Mouse (Mus musculus): ENCODE measurements around the gene Cd320. TPM values are rescaled to one million over a fixed set of nuclear protein-coding genes. Genes with fewer than 3 reads are reported as not detected.
"Not testable (repeated sequence)": the region's sequence is repeated elsewhere in the genome, so short reads cannot be mapped to it uniquely, and the experiment has no call there.

The Cd320 gene
- total RNA-seq, 1 experiment from 2014 or later, result 20.2 TPM

DNA sequence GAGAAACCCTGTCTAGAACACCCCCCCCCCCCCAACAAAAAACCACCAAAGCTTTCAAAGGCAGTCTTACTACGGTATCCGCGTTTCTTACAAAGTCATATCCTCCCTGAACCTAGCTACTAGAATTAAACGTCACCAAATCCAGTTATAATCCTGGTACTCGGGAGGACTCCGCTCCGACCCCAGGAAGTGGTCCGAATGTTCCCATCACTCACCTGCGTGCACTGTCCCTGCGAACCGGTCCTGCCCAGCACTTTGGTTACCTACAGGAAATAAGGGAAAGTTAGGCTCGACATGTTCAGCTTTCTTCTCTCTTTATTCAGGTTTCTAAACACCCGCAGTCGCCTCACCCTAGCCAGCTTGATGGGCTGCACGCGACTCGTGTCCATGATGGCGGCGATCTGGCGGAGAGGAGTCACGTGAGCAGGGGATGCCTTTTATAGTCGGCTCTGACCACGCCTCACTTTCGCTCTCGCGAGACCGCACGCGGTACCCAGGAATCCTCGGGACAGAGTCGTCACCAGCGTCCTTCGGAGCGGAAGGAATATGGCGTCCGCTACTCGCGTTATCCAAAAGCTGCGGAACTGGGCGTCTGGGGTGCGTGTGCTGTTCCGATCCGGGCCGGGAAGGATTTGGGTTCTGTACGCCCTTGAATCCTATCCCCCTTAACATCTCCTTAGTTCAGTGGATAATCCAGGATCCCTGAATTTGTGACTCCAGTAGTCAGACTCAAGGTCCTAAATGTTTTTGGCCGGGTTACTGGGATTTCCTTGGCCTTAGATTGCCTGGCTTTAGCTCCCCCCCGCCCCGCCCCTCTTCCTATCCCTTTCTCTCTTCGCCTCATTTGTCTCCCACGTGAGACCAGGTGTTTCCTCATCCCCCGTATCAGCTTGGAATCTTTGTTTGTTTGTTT is 18.6 kb upstream of the Cd320 start, which contains the start of the genes Rps28 and Ndufa7:
Rps28 (minus strand) TSS at position 479 of the 913 bp plus-strand sequence.
Ndufa7 (plus strand) TSS at position 489 of the 913 bp plus-strand sequence.
- ATAC-seq (replicated peaks; ENCODE audit: low read depth, poor library complexity, severe bottlenecking), result peak; percentile 94

DNA sequence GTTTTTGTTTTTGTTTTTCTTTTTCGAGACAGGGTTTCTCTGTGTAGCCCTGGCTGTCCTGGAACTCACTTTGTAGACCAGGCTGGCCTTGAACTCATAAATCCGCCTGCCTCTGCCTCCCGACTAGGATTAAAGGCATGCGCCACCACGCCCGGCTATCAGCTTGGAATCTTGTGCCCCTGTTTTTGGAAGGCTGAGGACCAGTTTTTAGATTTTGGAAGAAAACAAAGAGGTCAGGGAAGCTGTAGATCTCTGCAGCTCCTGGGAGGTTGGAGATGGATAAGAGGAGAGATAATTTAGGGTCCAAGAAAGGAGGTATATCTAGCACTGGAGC is 17.9 kb upstream of the Cd320 start:
- ATAC-seq (replicated peaks; ENCODE audit: low read depth, poor library complexity, severe bottlenecking), result not testable (repeated sequence)

DNA sequence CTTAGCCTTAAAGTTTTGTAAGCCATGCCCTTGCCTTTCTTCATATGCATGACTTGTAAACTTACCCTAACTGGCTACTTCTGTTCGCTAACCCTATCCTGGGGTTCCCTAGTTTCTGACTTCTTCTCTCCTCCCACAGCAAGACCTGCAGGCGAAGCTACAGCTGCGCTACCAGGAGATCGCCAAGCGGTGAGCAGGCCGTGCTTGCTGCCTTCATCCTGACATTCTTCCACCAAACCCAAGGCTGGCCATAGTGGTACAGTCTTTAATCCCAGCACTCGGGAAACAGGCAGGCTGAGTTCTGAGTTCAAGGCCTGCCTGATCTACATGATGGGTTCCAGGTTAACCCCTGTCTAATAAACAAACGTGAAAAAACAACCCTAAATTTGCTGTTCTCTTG is 17.4 kb upstream of the Cd320 start:
- no peak for ATAC-seq (replicated peaks; ENCODE audit: low read depth, poor library complexity, severe bottlenecking)

DNA sequence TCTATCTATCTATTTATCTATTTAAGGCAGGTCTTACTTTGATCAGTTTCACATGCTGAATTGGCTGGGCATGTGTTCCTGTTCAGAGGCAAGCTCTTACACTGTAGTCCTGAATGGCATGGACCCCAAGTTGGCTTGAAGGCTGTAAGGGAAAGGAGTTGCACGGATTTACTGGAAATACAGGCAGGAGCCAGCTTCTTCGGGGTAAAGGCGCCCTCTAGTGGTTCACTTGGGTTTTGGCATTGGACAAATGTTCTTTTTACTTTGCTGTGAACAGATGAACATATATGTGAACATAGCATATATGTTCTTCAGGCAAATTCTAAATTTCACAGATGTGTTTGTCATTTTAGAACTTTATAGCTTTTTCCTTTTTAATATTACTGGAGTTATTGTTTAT is 16.0 kb upstream of the Cd320 start:
- peak; percentile 57 for ATAC-seq (replicated peaks; ENCODE audit: low read depth, poor library complexity, severe bottlenecking)

DNA sequence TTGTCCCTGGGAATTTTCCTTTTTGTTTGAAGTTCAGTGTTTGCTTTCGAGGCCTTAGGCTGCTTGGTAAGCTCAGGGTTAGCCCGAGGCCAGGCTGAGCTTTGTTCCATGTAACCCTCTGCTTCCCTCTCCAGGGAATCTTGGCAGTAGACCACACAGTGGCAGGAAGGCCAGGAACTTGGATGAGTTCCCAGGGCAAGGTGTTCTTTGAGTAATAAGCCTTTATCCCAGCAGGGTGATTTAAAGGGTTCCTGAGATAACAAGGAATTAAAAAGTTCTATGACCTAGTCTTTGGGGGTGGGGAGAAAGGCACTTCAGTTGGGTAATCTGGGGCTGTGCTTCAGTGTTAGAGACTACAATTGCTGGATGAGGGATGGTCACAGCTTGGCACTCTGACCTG is 14.0 kb upstream of the Cd320 start:
- no peak for ATAC-seq (replicated peaks; ENCODE audit: low read depth, poor library complexity, severe bottlenecking)

DNA sequence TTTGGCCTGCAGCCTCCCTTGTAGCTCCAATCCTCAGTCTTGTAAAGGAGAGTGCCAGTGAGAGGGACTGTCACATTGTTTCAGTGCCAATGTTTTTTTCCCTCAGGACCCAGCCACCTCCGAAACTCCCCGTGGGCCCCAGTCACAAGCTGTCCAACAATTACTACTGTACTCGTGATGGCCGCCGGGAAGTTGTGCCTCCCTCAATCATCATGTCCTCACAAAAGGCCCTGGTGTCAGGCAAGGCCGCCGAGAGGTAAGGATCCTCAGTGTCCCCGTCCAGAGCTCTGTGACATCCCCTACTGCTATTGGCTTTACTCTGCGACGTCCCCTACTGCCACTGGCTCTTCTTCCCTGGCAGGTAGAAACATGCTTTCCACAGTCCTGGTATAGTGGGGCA is 13.3 kb upstream of the Cd320 start:
- no peak for ATAC-seq (replicated peaks; ENCODE audit: low read depth, poor library complexity, severe bottlenecking)

DNA sequence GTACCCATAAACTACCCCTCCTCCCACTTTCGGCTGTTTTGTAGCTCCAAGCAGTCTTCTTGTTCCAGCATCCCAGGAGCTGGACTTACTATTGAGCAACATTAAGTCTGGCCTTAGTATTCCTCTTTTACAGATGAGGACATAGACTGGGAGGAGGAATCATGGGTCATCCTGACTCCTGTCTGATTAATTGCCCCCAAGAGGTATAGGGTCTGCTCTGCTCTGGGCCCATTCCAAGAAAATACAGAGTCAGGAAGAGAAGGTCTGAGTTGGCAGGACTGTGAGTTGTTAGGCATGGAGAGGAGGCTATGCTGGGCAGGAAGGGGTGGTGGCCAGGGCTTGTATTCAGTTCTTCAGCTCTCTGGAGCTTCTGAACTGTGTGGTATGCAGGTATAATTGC is 1.3 kb downstream of the Cd320 start:
- no peak for ATAC-seq (replicated peaks; ENCODE audit: low read depth, poor library complexity, severe bottlenecking)

DNA sequence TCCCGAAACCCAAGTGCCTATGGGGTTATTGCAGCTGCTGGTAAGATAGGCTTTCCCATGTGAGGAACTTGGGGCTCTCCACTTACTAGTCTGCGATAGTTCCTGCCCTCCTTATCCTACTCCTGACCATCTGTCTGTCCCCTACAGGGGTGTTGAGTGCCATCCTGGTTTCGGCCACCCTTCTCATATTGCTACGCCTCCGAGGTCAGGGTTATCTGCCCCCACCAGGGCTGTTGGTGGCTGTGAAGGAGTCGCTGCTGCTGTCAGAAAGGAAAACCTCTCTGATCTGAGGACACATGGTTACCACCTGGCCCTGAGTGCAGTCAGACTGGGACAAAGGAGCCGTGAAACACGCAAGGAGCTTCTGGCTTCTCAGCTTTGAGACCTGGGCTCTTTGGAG is 5.2 kb downstream of the Cd320 start:
- no peak for ATAC-seq (replicated peaks; ENCODE audit: low read depth, poor library complexity, severe bottlenecking)

DNA sequence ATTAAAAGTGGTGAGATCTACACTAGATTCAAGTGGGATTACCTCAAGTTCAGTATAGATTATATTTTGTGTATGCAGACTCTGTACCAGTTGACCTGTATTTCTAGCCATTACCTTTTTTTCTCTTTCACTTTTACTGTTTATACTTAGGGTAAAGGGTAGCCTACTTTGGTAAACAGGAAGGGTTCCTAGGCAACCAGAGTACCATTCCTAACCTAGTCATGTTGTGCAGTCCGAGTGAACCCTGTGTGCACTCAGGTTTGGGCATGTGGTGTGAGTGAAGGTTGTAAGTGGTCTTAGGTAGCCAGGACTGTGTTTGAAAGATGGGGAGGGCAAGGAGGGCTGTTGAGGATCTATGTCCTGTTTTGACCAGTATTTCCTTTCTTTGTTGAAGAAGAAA is 8.4 kb downstream of the Cd320 start:
- no peak for ATAC-seq (replicated peaks; ENCODE audit: low read depth, poor library complexity, severe bottlenecking)

DNA sequence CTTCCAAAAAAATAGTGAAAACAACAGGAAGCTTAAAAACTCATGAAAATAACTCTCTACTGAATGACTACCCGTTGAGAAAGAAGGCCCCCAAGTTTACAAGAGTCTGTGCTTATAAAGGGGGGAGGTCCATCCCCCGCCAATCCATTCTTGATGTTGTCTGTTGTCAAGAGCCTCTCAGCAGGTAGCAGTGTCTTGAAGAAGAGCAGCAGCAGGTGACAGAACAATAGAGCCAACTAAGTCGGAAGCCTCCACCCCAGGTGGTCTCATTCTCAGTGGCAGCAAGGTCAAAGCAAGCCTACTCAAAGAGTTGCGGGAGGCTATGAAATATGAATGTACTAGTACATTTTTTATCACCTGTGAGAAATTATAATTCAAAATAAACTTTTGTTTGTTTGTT is 14.9 kb downstream of the Cd320 start:
- no peak for ATAC-seq (replicated peaks; ENCODE audit: low read depth, poor library complexity, severe bottlenecking)

DNA sequence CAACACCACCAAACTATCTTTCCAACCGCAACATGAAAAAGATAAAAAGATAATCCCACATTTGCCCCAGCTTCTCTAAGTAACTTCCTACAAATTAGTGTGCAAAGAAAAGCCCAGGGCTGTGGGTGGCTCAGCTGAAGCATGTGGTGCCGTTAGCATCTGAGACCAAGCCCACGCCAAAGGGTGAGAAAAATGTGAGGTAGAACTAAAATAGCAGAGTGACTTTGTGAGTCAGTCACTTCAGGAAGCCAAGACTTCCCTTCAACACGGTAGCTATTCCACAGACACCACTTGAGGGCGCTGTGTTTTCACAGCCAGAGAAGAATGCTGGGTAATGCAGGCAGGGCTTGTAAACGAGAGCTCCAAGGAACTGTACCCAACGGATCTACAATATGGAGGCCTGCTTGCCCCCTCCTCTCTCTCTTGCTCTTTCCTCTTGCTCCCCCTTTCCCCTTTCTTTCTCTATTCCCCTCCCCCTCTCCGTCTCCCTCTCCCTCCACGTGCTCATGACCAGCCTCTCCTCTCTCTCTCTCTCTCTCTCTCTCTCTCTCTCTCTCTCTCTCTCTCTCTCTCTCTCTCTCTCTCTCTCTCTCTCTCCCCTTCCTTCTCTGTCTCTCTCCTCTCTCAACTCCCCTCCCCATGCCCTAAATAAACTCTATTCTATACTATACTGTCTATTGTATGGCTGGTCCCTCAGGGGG is 22.6 kb downstream of the Cd320 start:
- peak; percentile 99 for ATAC-seq (replicated peaks; ENCODE audit: low read depth, poor library complexity, severe bottlenecking)

DNA sequence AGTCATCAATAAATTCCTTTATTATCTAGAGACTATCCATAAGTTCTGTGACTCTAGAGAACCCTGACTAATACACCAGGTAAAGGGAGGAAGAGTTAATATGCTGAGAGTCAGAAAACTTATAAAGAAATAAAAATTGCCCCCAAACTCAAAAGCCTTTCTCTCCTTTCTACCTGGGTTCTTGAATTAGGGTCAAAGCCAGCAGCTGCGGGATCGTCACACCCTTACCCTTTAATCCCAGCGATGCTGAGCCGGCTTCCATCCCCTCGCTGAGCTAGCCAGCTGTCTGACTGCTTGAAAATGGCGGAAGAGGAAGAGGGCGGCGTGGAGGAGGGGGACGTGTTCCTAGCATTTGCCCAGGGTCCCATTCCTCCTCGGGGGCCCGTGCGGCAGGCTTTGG is 30.6 kb downstream of the Cd320 start, which contains the start of gene Gm7029:
Gm7029 (plus strand) TSS at position 301 of the 400 bp plus-strand sequence.
- not testable (repeated sequence) for ATAC-seq (replicated peaks; ENCODE audit: low read depth, poor library complexity, severe bottlenecking)

DNA sequence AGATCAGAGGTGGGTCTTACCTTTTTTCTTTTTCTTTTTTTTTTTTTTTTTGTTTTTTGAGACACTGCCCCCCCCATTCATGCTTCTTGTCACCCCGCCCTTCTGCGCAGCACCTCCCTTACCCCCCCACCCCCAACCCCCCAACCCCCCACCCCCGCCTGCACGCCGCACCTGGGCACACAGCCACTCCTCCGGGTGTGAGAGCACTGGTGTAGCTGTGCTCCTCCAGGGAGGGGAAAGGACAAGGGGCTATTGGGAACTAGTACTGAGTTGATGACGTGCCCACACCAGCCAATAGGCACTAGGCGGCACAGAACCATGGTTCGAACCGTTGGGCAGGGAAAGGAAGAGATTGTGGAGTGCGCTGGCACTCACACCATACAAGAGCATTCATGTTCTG is 31.5 kb downstream of the Cd320 start:
- ATAC-seq (replicated peaks; ENCODE audit: low read depth, poor library complexity, severe bottlenecking), result no peak

DNA sequence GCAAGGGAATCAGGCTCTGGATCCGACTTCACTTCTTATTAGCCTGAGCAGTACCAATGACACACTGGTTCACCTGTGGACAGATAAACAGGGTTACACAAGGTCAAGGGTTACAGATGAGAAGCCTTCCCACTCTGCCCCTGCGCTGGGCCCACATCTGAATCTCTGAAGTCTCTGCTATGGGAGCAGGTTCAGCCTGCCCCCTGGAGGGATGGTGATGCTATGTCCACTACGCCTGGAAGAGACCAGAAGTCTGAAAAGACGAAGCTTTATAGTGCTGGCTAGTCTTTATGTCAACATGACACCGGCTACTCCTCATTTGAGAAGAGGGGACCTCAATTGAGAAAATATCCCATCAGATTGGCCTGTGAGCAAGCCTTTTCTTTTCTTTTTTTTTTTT is 32.9 kb downstream of the Cd320 start:
- peak; percentile 52; the same call in 1 of the 2 replicates for ATAC-seq (replicated peaks; ENCODE audit: low read depth, poor library complexity, severe bottlenecking)

DNA sequence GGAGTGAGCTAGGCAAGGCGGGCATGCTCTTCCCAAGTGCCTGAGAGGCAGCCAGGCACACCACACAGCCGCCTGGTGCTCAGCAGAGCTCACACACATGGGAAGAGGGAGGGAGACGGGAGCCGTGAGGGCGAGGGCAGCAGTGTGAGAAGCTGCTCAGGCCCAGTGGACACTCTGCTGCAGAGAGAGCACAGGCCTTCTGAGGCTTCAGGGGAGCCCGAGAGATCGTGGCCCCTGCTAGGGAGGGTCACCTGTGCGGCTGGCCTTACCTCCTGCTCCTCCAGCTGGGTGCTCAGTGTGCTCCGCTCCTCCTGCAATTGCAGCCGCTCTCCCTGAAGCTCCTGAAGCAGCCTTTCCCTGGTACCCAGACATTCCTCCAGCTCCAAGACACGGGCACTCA is 41.4 kb downstream of the Cd320 start:
- ATAC-seq (replicated peaks; ENCODE audit: low read depth, poor library complexity, severe bottlenecking), result not testable (repeated sequence)

DNA sequence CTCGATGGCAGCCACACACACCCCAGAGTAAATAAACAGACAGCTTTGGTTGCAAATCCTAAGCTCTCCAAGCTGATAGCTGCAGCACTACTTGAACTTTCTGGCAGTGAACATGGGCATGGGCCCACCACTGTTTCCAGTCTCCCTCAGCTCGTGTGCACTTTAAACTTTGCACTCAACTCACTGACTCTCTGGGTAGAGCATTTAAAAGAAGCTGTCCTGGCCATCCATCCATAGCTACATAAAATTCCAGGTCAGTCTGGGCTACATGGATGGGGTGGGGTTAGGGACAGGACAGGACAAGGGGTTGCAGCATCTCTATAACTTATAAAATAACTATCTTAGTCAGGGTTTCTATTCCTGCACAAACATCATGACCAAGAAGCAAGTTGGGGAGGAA is 44.9 kb downstream of the Cd320 start:
- not testable (repeated sequence) for ATAC-seq (replicated peaks; ENCODE audit: low read depth, poor library complexity, severe bottlenecking)

DNA sequence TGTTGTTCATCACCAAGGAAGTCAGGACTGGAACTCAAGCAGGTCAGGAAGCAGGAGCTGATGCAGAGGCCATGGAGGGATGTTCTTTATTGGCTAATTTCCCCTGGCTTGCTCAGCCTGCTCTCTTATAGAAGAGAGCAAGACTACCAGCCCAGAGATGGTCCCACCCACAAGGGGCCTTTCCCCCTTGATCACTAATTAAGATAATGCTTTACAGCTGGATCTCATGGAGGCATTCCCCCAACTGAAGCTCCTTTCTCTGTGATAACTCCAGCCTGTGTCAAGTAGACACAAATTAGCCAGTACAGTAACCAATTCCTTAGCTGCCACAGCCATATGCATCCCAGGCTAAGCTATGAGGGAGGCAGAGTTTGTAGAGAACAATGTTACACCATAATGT is 45.3 kb downstream of the Cd320 start:
- ATAC-seq (replicated peaks; ENCODE audit: low read depth, poor library complexity, severe bottlenecking), result not testable (repeated sequence)

DNA sequence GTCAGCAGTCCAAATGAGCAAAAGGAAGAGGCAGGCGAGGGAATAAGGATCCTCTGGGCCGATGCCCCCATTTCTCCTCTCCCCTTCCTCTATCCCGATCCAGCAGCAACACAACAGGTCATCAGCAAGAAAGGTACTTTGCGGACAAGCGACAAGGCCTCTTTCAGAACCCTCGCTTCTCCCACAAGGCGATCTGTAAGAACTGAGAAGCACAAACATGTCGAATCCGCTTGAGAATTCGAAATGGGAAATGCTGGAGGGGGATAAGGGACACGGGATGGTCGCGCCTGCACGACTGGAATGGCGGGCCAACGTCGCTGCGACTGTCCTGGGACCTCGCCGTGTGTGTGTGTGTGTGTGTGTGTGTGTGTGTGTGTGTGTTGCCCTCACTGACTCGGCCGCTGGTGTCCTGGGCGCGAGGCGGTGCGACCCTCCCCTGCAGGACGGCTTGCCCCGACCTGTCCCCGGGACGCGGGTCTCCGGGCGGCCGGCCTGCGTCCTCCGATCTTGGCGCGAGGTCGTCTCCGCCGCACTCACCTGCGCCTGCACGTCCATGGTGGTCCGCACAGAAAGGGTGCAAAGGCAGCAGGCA is 47.1 kb downstream of the Cd320 start:
- not testable (repeated sequence) for ATAC-seq (replicated peaks; ENCODE audit: low read depth, poor library complexity, severe bottlenecking)

DNA sequence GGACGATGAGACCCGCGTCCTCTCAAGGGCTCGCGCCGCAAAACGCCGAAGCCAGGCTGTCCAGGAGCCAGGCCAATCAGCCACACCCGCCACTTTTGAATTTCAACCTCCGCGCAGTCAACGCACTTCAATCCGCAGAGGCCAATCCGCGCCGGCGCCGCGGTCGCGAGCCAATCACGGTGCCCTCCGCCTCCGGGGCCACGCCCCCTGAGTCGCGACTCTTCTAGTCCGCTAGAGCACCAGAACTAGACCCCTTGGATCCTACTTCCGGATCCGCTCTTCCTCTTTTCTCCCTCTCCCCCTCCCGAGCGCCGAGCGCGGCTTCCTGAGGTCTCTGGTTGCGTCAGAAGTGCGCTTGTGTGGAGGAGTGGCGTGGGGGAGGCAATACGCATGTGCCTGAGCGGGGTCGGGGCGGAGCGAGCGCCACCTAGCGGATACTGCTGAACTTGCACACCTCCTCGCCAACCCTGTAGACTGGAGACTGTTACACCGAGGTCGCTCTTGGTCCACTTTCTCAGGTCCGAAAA is 47.7 kb downstream of the Cd320 start, which contains the start of gene Kifc1:
Kifc1 (minus strand) TSS at position 129 of the 527 bp plus-strand sequence.
- peak; percentile 99 for ATAC-seq (replicated peaks; ENCODE audit: low read depth, poor library complexity, severe bottlenecking)

DNA sequence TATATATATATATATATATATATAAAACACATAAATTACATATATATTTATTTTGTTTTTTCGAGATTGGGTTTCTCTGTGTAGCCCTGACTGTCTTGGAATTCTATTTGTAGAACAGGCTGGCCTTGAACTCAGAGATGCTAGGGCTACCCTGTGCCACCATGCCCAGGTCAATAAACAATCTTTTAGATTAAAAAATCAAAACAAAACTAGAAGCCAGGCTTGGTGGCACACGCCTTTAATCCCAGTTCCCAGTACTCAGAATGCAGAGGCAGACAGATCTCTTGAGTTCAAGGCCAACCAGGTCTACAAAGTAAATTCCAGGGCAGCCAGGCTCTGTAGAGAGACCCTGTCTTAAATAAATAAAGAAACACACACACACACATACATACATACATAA is 48.5 kb downstream of the Cd320 start:
- no peak for ATAC-seq (replicated peaks; ENCODE audit: low read depth, poor library complexity, severe bottlenecking)

All from common myeloid progenitor, adult 5-6 weeks (primary cell).